In genomic region chr4:99143323-99143722, GRCm38 (mm10) we compare ENCODE assay signal across 23 mouse cellular contexts. TPM values are rescaled to one million over a fixed set of nuclear protein-coding genes. Genes with fewer than 3 reads are reported as not detected.
DNase-seq lines count a peak whose midpoint lies in the region; ATAC-seq and TF ChIP-seq lines count a peak whose summit lies in the region.
"Had no signal": no experiment of that assay in that cellular context is flagged by ENCODE, and none has a peak within 500 bp of the region (broad histone marks: within the 10 kb centered on the region; RNA-seq: fewer than 3 reads in every experiment).

No protein-coding gene starts in this region.

- no peak overlapping the region for H3K27ac ChIP-seq in embryonic facial prominence, embryonic 11.5 days (replicated peaks; ENCODE audit: low read depth, low read length)
- H3K27ac ChIP-seq in embryonic facial prominence, embryonic 10.5 days (replicated peaks) = no peak overlapping the region
- H3K27ac ChIP-seq in embryonic facial prominence, embryonic 14.5 days (replicated peaks; ENCODE audit: low read depth, low read length) = peak overlapping the region; percentile 48
- H3K27ac ChIP-seq in limb, embryonic 14.5 days (replicated peaks; ENCODE audit: low read depth, low read length) = no peak overlapping the region
- H3K27ac ChIP-seq: embryonic facial prominence, embryonic 12.5 days; forebrain, embryonic 13.5 days; forebrain, embryonic 15.5 days had no signal

- no peak overlapping the region for H3K4me2 ChIP-seq in embryonic facial prominence, embryonic 11.5 days (ENCODE audit: low read depth, low read length)
- H3K4me2 ChIP-seq in embryonic facial prominence, embryonic 14.5 days (ENCODE audit: low read depth, low read length) = no peak overlapping the region
- no peak overlapping the region for H3K4me2 ChIP-seq in limb, embryonic 14.5 days (replicated peaks; ENCODE audit: low read depth, low read length, severe bottlenecking)
- H3K4me2 ChIP-seq: embryonic facial prominence, embryonic 12.5 days; forebrain, embryonic 13.5 days; forebrain, embryonic 15.5 days had no signal

- TF ChIP-seq POLR2A in limb, embryonic 14.5 days (IDR thresholded peaks at IDR 0.05; ENCODE audit: borderline replicate concordance, extremely low read depth, insufficient read depth, insufficient read length) = no peak

- peak; percentile 37 for DNase-seq in embryonic facial prominence, embryonic 11.5 days (ENCODE audit: low spot score)
- DNase-seq in embryonic facial prominence, embryonic 10.5 days (ENCODE audit: low spot score) = no peak
- peak; percentile 33 for DNase-seq in NIH3T3 (ENCODE audit: low read depth)
- peak; percentile 61 for DNase-seq in embryonic facial prominence, embryonic 14.5 days (ENCODE audit: low spot score)
- DNase-seq in limb, embryonic 14.5 days (ENCODE audit: low spot score) = peak; percentile 59
- DNase-seq in cerebellum, postnatal 10 days = no peak
- no peak for DNase-seq in spleen, postnatal 36 days (ENCODE audit: low spot score in 2 of 2)
- DNase-seq: adrenal gland, adult 2 months; adrenal gland, postnatal 10 days; adrenal gland, postnatal 25 days; B cell, adult 2 months; cerebellum, adult 11 months; cerebellum, adult 18-20 months; cerebellum, adult 8-10 months; cerebellum, adult 9-11 months; cerebellum, postnatal 25 days; forebrain, postnatal 0 days had no signal

- WGBS in embryonic facial prominence, embryonic 11.5 days = 63% methylated on average over 7 of the region's 7 CpGs
- 86% methylated on average over 7 of the region's 7 CpGs for WGBS in embryonic facial prominence, embryonic 10.5 days
- 45% methylated on average over 7 of the region's 7 CpGs for WGBS in embryonic facial prominence, embryonic 14.5 days
- 39% methylated on average over 7 of the region's 7 CpGs for whole genome bisulfite sequencing in limb, embryonic 14.5 days

- no peaks in the 10 kb centered on the region for H3K4me1 ChIP-seq in embryonic facial prominence, embryonic 11.5 days (ENCODE audit: control insufficient read depth, insufficient read depth, low read length)
- H3K4me1 ChIP-seq in embryonic facial prominence, embryonic 10.5 days = peaks cover 4% of the 10 kb centered on the region
- no peaks in the 10 kb centered on the region for H3K4me1 ChIP-seq in embryonic facial prominence, embryonic 14.5 days (ENCODE audit: control insufficient read depth, insufficient read depth, low read length)
- peaks cover 3% of the 10 kb centered on the region for H3K4me1 ChIP-seq in limb, embryonic 14.5 days (ENCODE audit: control insufficient read depth, insufficient read depth, low read length)
- H3K4me1 ChIP-seq: embryonic facial prominence, embryonic 12.5 days; forebrain, embryonic 13.5 days; forebrain, embryonic 15.5 days had no signal

- no peak for ATAC-seq in embryonic facial prominence, embryonic 11.5 days (replicated peaks; ENCODE audit: insufficient number of reproducible peaks, low FRiP score, low TSS enrichment, low read depth)
- ATAC-seq in embryonic facial prominence, embryonic 14.5 days (ENCODE audit: low read depth) = no peak
- ATAC-seq in limb, embryonic 14.5 days (ENCODE audit: low FRiP score, low read depth) = no peak
- ATAC-seq: CD4-positive, CD25-positive, alpha-beta regulatory T cell, adult 4 months; forebrain, embryonic 13.5 days; forebrain, embryonic 15.5 days; forebrain, postnatal 0 days had no signal

- no peak overlapping the region for H3K4me3 ChIP-seq in embryonic facial prominence, embryonic 11.5 days (ENCODE audit: low read depth, low read length)
- H3K4me3 ChIP-seq in embryonic facial prominence, embryonic 10.5 days = no peak overlapping the region
- no peak overlapping the region for H3K4me3 ChIP-seq in embryonic facial prominence, embryonic 14.5 days (ENCODE audit: low read depth, low read length)
- H3K4me3 ChIP-seq in limb, embryonic 14.5 days (replicated peaks; ENCODE audit: low read length) = no peak overlapping the region
- H3K4me3 ChIP-seq: embryonic facial prominence, embryonic 12.5 days; forebrain, embryonic 13.5 days; forebrain, embryonic 15.5 days had no signal

- H3K9ac ChIP-seq in embryonic facial prominence, embryonic 11.5 days (replicated peaks; ENCODE audit: low read length) = no peak overlapping the region
- no peak overlapping the region for H3K9ac ChIP-seq in embryonic facial prominence, embryonic 14.5 days (ENCODE audit: low read depth, low read length)
- no peak overlapping the region for H3K9ac ChIP-seq in limb, embryonic 14.5 days (ENCODE audit: low read depth, low read length, severe bottlenecking)
- H3K9ac ChIP-seq: embryonic facial prominence, embryonic 12.5 days; forebrain, embryonic 13.5 days; forebrain, embryonic 15.5 days; forebrain, postnatal 0 days had no signal

- H3K36me3 ChIP-seq in embryonic facial prominence, embryonic 11.5 days (replicated peaks; ENCODE audit: control insufficient read depth, insufficient read depth, low read depth, low read length) = no peaks in the 10 kb centered on the region
- no peaks in the 10 kb centered on the region for H3K36me3 ChIP-seq in embryonic facial prominence, embryonic 10.5 days (replicated peaks)
- H3K36me3 ChIP-seq in embryonic facial prominence, embryonic 14.5 days (ENCODE audit: control insufficient read depth, insufficient read depth, low read length) = no peaks in the 10 kb centered on the region
- no peaks in the 10 kb centered on the region for H3K36me3 ChIP-seq in limb, embryonic 14.5 days (ENCODE audit: control insufficient read depth, insufficient read depth, low read length)
- H3K36me3 ChIP-seq: embryonic facial prominence, embryonic 12.5 days; forebrain, embryonic 15.5 days; G1E had no signal

- H3K9me3 ChIP-seq in embryonic facial prominence, embryonic 11.5 days (replicated peaks; ENCODE audit: control insufficient read depth, low read length) = no peaks in the 10 kb centered on the region
- H3K9me3 ChIP-seq in embryonic facial prominence, embryonic 10.5 days = no peaks in the 10 kb centered on the region
- H3K9me3 ChIP-seq in embryonic facial prominence, embryonic 14.5 days (ENCODE audit: control insufficient read depth, low read length) = no peaks in the 10 kb centered on the region
- no peaks in the 10 kb centered on the region for H3K9me3 ChIP-seq in limb, embryonic 14.5 days (ENCODE audit: control insufficient read depth, low read length)
- H3K9me3 ChIP-seq: embryonic facial prominence, embryonic 12.5 days; forebrain, embryonic 13.5 days; forebrain, embryonic 15.5 days had no signal

- no peaks in the 10 kb centered on the region for H3K27me3 ChIP-seq in embryonic facial prominence, embryonic 11.5 days (ENCODE audit: control insufficient read depth, insufficient read depth, low read length)
- H3K27me3 ChIP-seq in embryonic facial prominence, embryonic 10.5 days (replicated peaks; ENCODE audit: low read depth, poor library complexity, severe bottlenecking) = peaks cover 9% of the 10 kb centered on the region
- no peaks in the 10 kb centered on the region for H3K27me3 ChIP-seq in embryonic facial prominence, embryonic 14.5 days (replicated peaks; ENCODE audit: control insufficient read depth, insufficient read depth, low read length)
- H3K27me3 ChIP-seq in limb, embryonic 14.5 days (ENCODE audit: control insufficient read depth, insufficient read depth, low read length) = no peaks in the 10 kb centered on the region
- H3K27me3 ChIP-seq: CH12.LX; embryonic facial prominence, embryonic 12.5 days; forebrain, embryonic 13.5 days; forebrain, embryonic 15.5 days had no signal

RNA-seq across cellular contexts. Expression of gene Dock7, which starts 22.6 kb away (rescaled TPM):
- polyA plus RNA-seq in embryonic facial prominence, embryonic 11.5 days (2014; fragmentation: Nextera tagmentation; extraction: Ambion mirVana) = 94.9 and 106 TPM in 2 replicates
- polyA plus RNA-seq in embryonic facial prominence, embryonic 10.5 days (2016; fragmentation: Nextera tagmentation; extraction: Ambion mirVana) = 81.8 and 82.1 TPM in 2 replicates
- polyA plus RNA-seq in embryonic facial prominence, embryonic 14.5 days (2014; fragmentation: Nextera tagmentation; extraction: Ambion mirVana) = 65.4 and 71.3 TPM in 2 replicates
- 120 and 154 TPM in 2 replicates for polyA plus RNA-seq in limb, embryonic 14.5 days (2012; rRNA removed)
- 73.2 and 75.0 TPM in 2 replicates for polyA plus RNA-seq in limb, embryonic 14.5 days (2014; fragmentation: Nextera tagmentation; extraction: Ambion mirVana)
- polyA plus RNA-seq: CD4-positive, CD25-positive, alpha-beta regulatory T cell, adult 4 months; G1E had no signal

RNA-seq across cellular contexts. Expression of gene Atg4c, which starts 50.4 kb away (rescaled TPM):
- 16.6 and 17.7 TPM in 2 replicates for polyA plus RNA-seq in embryonic facial prominence, embryonic 11.5 days (2014; fragmentation: Nextera tagmentation; extraction: Ambion mirVana)
- 12.7 and 15.0 TPM in 2 replicates for polyA plus RNA-seq in embryonic facial prominence, embryonic 10.5 days (2016; fragmentation: Nextera tagmentation; extraction: Ambion mirVana)
- 14.7 and 15.0 TPM in 2 replicates for polyA plus RNA-seq in embryonic facial prominence, embryonic 14.5 days (2014; fragmentation: Nextera tagmentation; extraction: Ambion mirVana)
- polyA plus RNA-seq in limb, embryonic 14.5 days (2012; rRNA removed) = 11.8 and 12.6 TPM in 2 replicates
- 13.7 and 16.5 TPM in 2 replicates for polyA plus RNA-seq in limb, embryonic 14.5 days (2014; fragmentation: Nextera tagmentation; extraction: Ambion mirVana)
- polyA plus RNA-seq: G1E had no signal

Comparison
In these comparisons a context has a peak if more than half of its experiments do, and no peak if none do; other contexts are left out.
1. DNase-seq: peak in embryonic facial prominence, embryonic 11.5 days (single experiment), NIH3T3 (single experiment), embryonic facial prominence, embryonic 14.5 days (single experiment) and limb, embryonic 14.5 days (single experiment); none in embryonic facial prominence, embryonic 10.5 days (single experiment), cerebellum, postnatal 10 days (0 of 2) and spleen, postnatal 36 days (0 of 2).